Mouse (Mus musculus) kidney, embryonic 16.5 days (tissue): ENCODE measurements around the gene Tecpr1. TPM values are rescaled to one million over a fixed set of nuclear protein-coding genes. Genes with fewer than 3 reads are reported as not detected.

Source experiments
- ATAC-seq: fragments of 200-750 bp; cut with Nextera tagmentation; 2 replicates; pipeline ENCODE4 v1.8.0; 2017; ENCODE audit warnings: moderate TSS enrichment; ENCODE audit not compliant: low FRiP score, low TSS enrichment
- H3K27ac ChIP-seq: fragments of 300-500 bp; sonication (generic); 2 replicates; pipeline ENCODE4 v1.5.1; 2014; ENCODE audit warnings: low read length
- H3K27me3 ChIP-seq: fragments of 300-500 bp; sonication (generic); 2 replicates; pipeline ENCODE4 v1.6.1; 2014; ENCODE audit warnings: low read length, control low read depth, mixed read lengths; ENCODE audit not compliant: insufficient read depth
- H3K36me3 ChIP-seq: fragments of 300-500 bp; sonication (generic); 2 replicates; pipeline ENCODE4 v1.6.1; 2014; ENCODE audit warnings: low read length, control low read depth, mixed read lengths; ENCODE audit not compliant: insufficient read depth
- H3K4me1 ChIP-seq: fragments of 300-500 bp; sonication (generic); 2 replicates; pipeline ENCODE4 v1.6.1; 2014; ENCODE audit warnings: low read length, control low read depth, mixed read lengths; ENCODE audit not compliant: insufficient read depth
- H3K4me2 ChIP-seq: fragments of 300-500 bp; sonication (generic); replicated peaks from 2 replicates; pipeline ENCODE4 v1.6.1; 2014; ENCODE audit warnings: low read depth, low read length
- H3K4me3 ChIP-seq: fragments of 300-500 bp; sonication (generic); 2 replicates; pipeline ENCODE4 v1.5.1; 2014; ENCODE audit warnings: mild to moderate bottlenecking, low read length
- H3K9ac ChIP-seq: fragments of 300-500 bp; sonication (generic); replicated peaks from 2 replicates; pipeline ENCODE4 v1.6.1; 2014; ENCODE audit warnings: low read length
- H3K9me3 ChIP-seq: fragments of 300-500 bp; sonication (generic); 2 replicates; pipeline ENCODE4 v1.6.1; 2016; ENCODE audit warnings: low read length, control low read depth
- WGBS: fragments of 180-500 bp; shearing (Covaris S2); extraction: QIAGEN DNeasy Blood & Tissue Kit; methylation state at CpG from one replicate; pipeline ENCODE4 v1.1.7; 2014; 5-methylcytosine and 5-hydroxymethylcytosine counted together
- polyA plus RNA-seq: library from polyadenylated mRNA; unstranded; fragments of >200 nt; fragmentation: Nextera tagmentation; extraction: Ambion mirVana; gene quantifications from 2 replicates; pipeline ENCODE4 v1.2.1, GENCODE M21; 2015

The Tecpr1 gene
- polyA plus RNA-seq, 1 experiment from 2014 or later = 24.3 TPM

DNA sequence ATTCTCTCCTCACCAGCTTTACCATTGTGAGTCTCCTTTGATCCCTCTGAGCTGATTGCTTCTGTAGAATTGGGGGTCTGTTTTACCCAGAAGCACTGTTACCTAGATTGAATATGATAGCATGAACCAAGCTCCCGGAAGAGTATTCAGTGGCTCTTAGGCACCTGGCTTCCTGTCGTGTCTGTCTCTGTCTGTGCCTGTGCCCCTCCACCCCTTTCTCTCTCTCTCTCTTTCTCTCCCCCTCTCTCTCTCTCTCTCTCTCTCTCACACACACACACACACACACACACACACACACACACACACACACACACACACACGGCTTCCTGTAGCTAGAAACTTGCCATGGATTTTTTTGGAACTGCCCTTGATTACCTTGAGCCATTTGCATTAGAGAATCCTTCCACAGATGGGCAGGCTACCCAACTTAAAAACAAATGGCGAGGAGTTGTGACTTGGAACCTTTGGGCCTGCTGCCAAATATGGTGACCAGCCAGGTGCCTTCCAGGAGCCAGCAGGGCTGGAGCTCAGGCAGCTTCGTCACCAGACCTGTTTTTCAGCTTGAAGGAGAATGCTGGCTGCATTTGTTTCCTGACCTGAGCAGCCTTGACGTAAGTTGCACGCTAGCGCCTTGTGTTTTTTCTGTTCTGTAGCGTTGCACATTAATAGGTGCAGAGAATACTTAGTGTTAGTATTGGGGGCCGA is 60.5 kb downstream of the Tecpr1 start:
- WGBS = 68% methylated on average over 10 of the region's 10 CpGs
- H3K4me1 ChIP-seq = peaks cover 3% of the 10 kb centered on the region; the same call in 1 of the 2 replicates
- 0 out of 2 replicates have a peak, but pooled peaks have one; percentile 41 for ATAC-seq
- no peak overlapping the region for H3K9ac ChIP-seq
- no peak overlapping the region for H3K4me2 ChIP-seq
- H3K27me3 ChIP-seq = no peaks in the 10 kb centered on the region
- H3K36me3 ChIP-seq = peaks cover 25% of the 10 kb centered on the region
- H3K9me3 ChIP-seq = no peaks in the 10 kb centered on the region
- H3K27ac ChIP-seq = peak overlapping the region; percentile 80
- H3K4me3 ChIP-seq = no peak overlapping the region

- Histone ChIP-seq H3K4me3 (no peak overlapping the region), H3K27me3 (no peaks in the 10 kb centered on the region), H3K9ac (no peak overlapping the region), H3K4me1 (peaks cover 3% of the 10 kb centered on the region; the same call in 1 of the 2 replicates), H3K9me3 (no peaks in the 10 kb centered on the region), H3K27ac (peak overlapping the region; percentile 80), H3K36me3 (peaks cover 27% of the 10 kb centered on the region), H3K4me2 (no peak overlapping the region)
- 71% methylated on average over 5 of the region's 5 CpGs for WGBS
- peak; percentile 77 for ATAC-seq
Observed at GRCm38 (mm10) chr5:144162080-144162812, 61.2 kb downstream of the Tecpr1 start.

DNA sequence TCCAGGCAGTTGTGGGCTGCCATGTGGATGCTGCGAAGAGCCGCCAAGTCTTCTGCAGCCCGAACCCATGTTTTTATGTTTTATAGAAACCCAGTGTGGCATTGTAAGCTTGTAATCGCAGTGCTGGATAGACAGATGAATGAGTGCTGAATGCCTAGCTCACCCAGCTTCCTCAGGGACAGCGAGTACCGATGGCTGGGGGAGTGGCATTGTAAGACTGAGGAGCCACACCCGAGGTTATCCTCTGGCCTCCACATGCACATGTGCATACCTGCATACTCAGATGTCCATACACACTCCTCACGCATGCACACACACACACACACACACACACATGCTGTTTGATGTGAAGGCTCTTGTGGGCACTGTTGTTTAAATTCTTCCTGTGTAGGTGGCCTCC is 64.3 kb downstream of the Tecpr1 start:
- 94% methylated on average over 8 of the region's 8 CpGs for WGBS
- Histone ChIP-seq H3K4me1 (peaks cover 3% of the 10 kb centered on the region; the same call in 1 of the 2 replicates), H3K27ac (peak overlapping the region; percentile 65; the same call in 1 of the 2 replicates), H3K4me2 (no peak overlapping the region), H3K36me3 (peaks cover 22% of the 10 kb centered on the region), H3K9me3 (no peaks in the 10 kb centered on the region), H3K4me3 (no peak overlapping the region), H3K9ac (no peak overlapping the region), H3K27me3 (no peaks in the 10 kb centered on the region)
- no peak for ATAC-seq

- Histone ChIP-seq H3K36me3 (peaks cover 18% of the 10 kb centered on the region; the same call in 1 of the 2 replicates), H3K4me3 (no peak overlapping the region), H3K4me2 (no peak overlapping the region), H3K27ac (peak overlapping the region; percentile 65; the same call in 1 of the 2 replicates), H3K4me1 (peaks cover 3% of the 10 kb centered on the region; the same call in 1 of the 2 replicates), H3K27me3 (no peaks in the 10 kb centered on the region), H3K9ac (no peak overlapping the region), H3K9me3 (no peaks in the 10 kb centered on the region)
- ATAC-seq = peak; percentile 65; the same call in 1 of the 2 replicates
- WGBS = 31% methylated on average over 4 of the region's 4 CpGs
Observed at GRCm38 (mm10) chr5:144158604-144159003, 64.8 kb downstream of the Tecpr1 start.

DNA sequence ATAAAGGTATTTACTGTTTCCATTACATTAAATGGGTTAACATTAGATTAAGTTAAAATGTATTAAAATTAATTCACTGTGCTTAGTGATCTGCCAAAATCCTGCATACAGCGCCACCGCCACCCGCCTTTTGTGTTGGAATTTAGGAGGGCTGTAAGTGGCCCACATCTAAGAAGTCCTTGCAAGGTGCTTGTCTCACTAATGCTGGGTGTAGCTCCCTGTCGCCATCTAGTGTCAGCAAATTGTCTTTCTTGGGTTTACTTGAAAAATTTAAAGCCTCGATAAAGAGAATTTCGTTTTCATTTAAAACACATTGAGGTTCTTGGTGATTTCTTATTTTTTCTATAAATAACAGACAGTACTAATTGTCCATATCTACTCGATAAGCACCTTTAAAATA is 68.9 kb downstream of the Tecpr1 start:
- H3K4me1 ChIP-seq = peaks cover 3% of the 10 kb centered on the region; the same call in 1 of the 2 replicates
- 31% methylated on average over 7 of the region's 7 CpGs for WGBS
- H3K4me3 ChIP-seq = no peak overlapping the region
- no peak for ATAC-seq
- H3K36me3 ChIP-seq = peaks cover 31% of the 10 kb centered on the region
- H3K27ac ChIP-seq = no peak overlapping the region
- H3K9ac ChIP-seq = no peak overlapping the region
- H3K4me2 ChIP-seq = no peak overlapping the region
- no peaks in the 10 kb centered on the region for H3K27me3 ChIP-seq
- no peaks in the 10 kb centered on the region for H3K9me3 ChIP-seq

DNA sequence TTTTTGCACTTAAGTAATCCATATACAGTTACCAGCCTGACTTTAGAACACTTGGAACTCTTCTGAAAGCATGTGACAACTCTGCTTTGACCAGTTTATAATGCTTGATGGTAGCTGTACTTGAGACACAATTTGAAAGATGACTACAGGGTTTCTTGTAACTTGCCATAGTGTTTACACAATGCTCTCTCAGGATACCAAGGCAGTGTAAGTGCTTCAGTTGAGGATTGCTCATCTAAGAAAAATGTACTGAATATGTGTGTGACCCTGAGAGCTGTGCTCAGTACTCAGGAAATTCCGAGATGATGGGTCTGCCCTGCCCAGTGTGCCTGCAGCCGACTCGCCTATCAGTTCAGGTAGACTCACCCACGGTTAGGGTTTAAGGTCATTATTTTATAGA is 72.1 kb downstream of the Tecpr1 start:
- no peak overlapping the region for H3K9ac ChIP-seq
- no peaks in the 10 kb centered on the region for H3K9me3 ChIP-seq
- H3K27ac ChIP-seq = no peak overlapping the region
- WGBS = 81% methylated on average over 4 of the region's 4 CpGs
- H3K4me2 ChIP-seq = no peak overlapping the region
- ATAC-seq = no peak
- no peaks in the 10 kb centered on the region for H3K4me1 ChIP-seq
- peaks cover 34% of the 10 kb centered on the region for H3K36me3 ChIP-seq
- no peaks in the 10 kb centered on the region for H3K27me3 ChIP-seq
- H3K4me3 ChIP-seq = no peak overlapping the region

GRCm38 (mm10) chr5:144149530-144149929 is 73.9 kb downstream of the Tecpr1 start:
- H3K4me1 ChIP-seq = no peaks in the 10 kb centered on the region
- WGBS = 95% methylated on average over 4 of the region's 4 CpGs
- peaks cover 34% of the 10 kb centered on the region for H3K36me3 ChIP-seq
- H3K27me3 ChIP-seq = no peaks in the 10 kb centered on the region
- H3K4me3 ChIP-seq = no peak overlapping the region
- ATAC-seq = no peak
- H3K4me2 ChIP-seq = no peak overlapping the region
- no peaks in the 10 kb centered on the region for H3K9me3 ChIP-seq
- no peak overlapping the region for H3K27ac ChIP-seq
- H3K9ac ChIP-seq = no peak overlapping the region

DNA sequence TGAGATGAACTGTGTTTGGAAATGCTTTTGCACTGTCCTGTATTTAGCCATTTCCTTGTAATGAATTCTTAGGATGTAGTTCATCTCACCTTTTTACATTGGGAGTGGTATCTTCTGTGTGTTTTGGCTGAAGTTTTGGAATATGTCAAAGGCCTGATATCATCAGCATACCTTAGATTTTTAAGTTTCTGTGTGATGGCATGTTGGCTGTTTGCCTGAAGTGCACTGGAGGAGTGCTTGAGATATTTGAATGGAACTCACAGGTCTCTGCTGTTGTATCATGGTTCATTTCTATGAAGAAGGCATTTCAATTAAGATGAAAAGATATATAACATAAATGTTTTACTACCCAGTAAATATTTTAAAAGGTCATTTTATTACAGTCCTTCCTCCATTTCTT is 76.5 kb downstream of the Tecpr1 start:
- Histone ChIP-seq H3K4me3 (no peak overlapping the region), H3K36me3 (peaks cover 38% of the 10 kb centered on the region), H3K4me1 (no peaks in the 10 kb centered on the region), H3K9me3 (no peaks in the 10 kb centered on the region), H3K27me3 (no peaks in the 10 kb centered on the region), H3K4me2 (no peak overlapping the region), H3K9ac (no peak overlapping the region), H3K27ac (no peak overlapping the region)
- no peak for ATAC-seq
